Mouse (Mus musculus): ENCODE data around the gene Deup1.

Gene Deup1

DNA sequence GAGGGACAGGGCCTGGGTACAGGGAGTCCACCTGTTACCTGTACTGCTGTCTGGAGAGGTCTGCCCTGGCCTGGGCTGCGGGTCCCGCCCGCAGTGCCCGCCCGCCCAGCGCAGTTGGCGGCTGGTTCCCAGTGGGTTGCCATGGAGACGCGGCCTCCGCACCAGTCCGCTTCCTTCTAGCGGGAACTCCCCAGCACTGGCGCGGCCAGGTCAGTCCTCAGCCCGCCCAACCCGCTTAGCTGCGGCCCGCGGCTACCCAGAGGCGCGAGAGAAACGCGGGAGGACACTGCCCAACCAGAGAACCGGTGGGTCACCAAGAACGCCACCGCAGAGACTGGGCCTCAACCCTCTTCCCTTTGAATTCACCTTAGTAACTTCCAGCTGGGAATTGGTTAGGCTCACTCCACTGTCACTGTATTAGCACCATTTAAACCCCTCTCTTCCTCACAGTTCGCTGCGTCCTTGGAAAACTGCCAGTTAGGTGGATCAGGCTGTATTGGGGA is at the start of gene Deup1:
Gene Deup1, minus strand, starts transcription at position 149 of the 503 bp plus-strand sequence.
- no peak for DNase-seq (ENCODE audit: low read depth in 2 of 2, low spot score in 2 of 2)

DNA sequence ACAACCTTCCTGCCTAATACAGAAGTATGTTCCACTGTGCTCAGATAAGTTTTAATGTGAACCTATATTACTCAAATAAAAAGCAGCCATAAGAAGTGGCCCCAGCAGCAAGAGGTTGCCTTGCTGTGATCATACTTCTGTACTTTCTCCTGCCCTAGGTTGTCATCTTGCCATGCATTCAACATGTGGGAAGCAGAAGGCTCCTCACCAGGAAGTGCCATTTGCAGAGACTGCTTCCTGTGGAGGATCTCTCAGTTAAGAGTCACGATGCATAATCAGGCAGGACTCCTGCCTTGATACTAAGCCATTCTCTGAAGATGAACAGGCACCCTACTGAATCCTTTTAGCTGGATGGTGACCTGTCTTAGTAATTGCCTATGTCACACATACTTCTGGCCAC is 44.5 kb upstream of the Deup1 start:
- no peak for DNase-seq (ENCODE audit: low read depth in 2 of 2, low spot score in 2 of 2)

DNA sequence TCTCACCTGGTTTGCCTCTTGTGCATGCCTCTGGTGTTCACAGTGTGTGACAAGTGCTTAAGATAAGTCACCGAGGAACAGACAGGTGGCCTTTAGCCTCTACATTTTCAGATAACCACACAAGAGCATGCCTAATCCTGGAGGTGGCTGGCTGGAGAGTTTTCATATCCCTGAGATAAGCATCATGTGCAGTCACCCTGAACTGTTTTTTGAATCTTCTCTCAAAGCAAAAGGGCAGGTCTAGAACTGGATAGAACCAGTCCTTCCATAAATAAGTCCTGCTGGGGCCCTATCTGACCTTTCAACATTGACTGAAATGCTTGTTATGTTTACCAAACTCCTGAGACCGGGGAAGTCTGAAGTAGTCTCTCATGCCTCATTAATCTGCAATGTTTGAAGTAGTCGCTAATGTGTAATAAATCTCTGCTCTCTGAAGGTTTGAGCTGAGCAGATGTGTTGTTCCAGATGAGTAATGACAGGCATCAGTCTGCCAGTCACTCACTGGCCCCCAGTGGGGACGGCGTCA is 42.3 kb upstream of the Deup1 start:
- no peak for DNase-seq (ENCODE audit: low read depth in 2 of 2, low spot score in 2 of 2)

DNA sequence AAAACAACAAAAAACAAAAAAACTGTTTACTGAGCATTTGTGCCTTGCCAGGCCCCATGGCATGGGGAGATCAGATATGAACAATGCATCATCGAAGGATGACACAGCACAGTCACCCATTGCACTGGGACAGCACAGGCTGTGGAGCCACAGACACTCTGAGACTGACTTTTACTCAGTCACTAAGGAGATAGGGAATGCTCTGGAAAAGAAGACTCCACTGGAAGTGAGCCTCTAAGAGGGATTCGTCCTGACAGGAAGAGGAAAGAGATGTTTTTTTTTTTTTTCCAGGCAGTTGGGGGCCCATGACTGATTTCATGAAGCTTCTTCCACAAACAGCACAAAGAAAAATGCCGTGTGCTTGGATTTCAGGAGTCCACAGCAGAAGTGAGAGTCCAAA is 41.7 kb upstream of the Deup1 start:
- DNase-seq (ENCODE audit: low read depth in 2 of 2, low spot score in 2 of 2) = no peak

DNA sequence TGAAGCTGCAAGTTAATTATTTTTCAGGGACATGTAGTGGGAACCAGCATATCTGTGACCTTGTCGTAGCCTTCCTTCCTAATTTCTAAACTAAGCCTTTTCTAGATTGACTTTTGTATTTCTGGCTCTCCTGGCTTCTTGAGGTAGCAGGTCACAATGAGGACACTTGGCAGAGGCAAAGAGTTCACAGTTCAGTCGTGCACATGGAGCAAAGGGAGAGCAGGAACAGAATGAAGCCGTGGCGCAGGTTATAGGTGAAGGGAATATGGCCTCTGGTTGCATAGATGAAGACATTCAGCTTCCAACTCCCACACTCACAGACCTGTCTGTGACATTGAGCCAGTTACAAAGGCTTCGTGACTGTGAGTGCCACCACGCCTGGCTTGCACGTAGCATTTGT is 36.9 kb upstream of the Deup1 start:
- DNase-seq (ENCODE audit: low read depth in 2 of 2, low spot score in 2 of 2) = no peak

DNA sequence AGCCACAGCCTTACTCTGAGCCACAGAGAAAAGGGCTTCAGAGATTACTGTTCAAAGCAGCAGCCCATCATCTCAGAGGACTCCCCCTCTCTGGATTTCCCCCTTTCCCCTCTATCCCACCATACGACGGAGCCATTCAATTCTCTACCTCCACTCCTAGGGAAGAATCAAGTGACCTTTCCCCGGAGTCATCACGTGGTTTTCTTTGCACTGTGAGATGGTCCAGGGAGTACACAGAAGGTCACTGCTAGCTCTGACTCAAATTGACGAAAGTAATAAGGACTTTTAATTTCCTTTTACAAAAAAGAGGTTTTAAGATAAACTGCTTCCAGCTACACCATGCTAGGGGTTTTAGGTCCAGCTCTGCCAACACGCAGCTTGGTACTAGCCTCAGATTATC is 31.3 kb upstream of the Deup1 start:
- DNase-seq (ENCODE audit: low read depth in 2 of 2, low spot score in 2 of 2) = no peak

DNA sequence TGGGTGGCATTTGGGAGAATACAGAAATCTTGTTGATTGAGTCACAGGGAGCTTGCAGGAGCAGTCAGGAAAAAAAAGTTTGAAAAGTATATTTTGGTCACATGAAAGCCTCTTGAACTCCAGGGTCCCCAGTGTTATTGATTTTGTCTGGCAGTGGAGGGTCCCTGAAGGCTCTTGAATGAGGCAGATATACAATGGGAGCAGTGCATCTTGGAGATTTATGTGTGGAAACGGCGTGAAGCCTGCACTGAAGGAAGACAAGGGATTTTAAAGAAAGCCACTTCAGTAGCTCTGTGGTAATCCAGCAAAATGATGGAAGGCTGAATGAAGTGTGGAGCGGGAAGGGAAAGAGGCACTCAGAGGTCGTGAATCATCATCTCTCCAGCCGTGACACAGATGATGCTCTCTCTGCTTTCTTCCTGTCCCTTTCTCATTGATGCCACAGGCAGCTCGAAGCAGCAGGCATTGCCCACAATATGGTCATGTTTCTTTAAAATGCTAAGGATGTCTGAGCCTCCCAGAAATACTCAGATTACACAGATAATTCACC is 30.6 kb upstream of the Deup1 start:
- DNase-seq (ENCODE audit: low read depth in 2 of 2, low spot score in 2 of 2) = no peak

DNA sequence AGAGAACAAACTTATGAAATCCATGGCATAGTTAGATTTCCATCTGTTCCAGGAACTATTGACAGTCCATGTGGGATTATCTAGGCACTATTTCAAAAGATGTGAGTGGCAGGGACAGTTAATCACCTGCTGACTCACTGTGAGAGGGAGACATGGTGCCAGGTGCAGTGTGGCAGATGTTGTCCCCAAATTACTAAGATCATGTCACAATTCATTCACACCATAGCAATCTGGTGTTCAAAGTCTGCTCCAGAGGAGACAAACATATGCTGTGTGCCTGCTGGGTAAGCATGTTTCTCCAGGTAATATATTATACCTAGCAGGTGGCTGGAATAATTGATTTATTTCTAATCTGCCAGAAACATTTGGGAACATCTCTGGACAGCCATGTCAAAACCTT is 25.3 kb upstream of the Deup1 start:
- no peak for DNase-seq (ENCODE audit: low read depth in 2 of 2, low spot score in 2 of 2)

DNA sequence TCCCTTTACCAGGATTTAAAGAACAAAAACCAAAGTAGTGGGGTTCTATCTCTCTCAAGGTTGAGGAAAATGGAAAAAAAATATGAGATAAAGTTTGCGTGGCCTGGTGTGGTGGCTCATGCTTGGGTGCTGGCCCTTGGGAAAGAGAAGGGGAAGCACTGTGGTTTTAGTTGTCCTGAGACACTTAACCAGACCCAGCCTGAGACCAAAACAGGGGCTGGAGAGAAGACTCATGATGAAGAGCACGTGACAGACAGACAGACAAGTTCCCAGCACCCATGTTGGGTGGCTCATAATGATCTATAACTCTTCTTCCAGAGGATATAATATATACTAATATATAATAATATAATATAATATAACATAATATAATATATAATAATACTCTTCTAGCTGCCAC is 22.2 kb upstream of the Deup1 start:
- DNase-seq (ENCODE audit: low read depth in 2 of 2, low spot score in 2 of 2) = no peak

DNA sequence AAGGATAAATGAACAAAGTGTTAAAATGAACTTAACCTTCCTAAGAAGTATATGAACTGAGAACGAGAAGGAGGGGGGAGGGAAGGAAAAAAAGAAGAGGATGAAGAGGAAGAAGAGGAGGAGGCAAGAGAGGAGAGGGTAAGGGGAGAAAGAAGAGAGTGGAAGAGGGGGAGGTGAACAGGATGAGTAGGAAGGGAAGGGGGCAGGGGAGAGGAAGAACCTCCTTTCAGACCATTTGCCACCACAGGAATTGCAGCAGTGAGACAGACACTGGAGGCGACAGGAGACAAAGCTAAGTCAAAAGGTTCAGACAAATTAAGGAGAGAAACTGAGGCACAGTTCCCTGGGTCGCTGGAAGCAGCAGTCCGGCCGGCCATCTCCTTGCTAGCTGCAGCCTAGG is 349 bp downstream of the Deup1 start:
- DNase-seq (ENCODE audit: low read depth in 2 of 2, low spot score in 2 of 2) = no peak

DNA sequence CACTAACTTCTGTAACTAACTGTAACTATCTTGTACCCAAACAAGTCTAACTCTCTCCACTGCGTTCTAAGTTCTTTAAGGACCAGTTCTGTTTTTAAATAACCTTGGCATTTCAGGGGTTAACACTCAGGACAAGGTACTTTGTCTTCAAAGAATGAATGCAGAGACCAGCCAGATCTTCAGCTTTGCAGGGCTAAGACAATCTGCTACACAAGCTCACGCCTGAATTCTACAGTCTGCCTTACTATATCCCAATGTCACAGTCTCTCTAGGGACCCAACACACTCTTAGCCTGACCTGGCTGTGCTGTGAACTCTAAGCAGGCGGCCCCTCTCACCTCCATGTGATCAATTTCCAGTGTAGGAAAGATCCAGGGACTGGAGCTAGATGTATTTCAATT is 3.0 kb downstream of the Deup1 start:
- DNase-seq (ENCODE audit: low read depth in 2 of 2, low spot score in 2 of 2) = no peak

DNA sequence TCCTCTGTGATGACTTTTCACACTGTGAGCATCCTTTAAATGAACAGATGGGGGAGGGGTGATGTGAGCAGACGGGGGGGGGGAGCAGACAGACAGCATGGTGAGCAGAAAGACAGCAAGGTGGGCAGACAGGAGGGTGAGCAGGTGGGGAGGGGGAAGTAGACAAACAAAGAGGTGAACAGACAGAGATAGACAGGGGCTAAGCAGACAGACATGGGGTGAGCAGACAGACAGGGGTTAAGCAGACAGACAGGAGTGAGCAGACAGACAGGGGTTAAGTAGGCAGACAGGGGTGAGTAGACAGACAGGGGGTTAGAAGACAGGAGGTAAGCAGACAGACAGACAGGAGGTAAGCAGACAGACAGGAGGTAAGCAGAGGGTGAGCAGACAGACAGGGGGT is 8.0 kb downstream of the Deup1 start:
- DNase-seq (ENCODE audit: low read depth in 2 of 2, low spot score in 2 of 2) = no peak

DNA sequence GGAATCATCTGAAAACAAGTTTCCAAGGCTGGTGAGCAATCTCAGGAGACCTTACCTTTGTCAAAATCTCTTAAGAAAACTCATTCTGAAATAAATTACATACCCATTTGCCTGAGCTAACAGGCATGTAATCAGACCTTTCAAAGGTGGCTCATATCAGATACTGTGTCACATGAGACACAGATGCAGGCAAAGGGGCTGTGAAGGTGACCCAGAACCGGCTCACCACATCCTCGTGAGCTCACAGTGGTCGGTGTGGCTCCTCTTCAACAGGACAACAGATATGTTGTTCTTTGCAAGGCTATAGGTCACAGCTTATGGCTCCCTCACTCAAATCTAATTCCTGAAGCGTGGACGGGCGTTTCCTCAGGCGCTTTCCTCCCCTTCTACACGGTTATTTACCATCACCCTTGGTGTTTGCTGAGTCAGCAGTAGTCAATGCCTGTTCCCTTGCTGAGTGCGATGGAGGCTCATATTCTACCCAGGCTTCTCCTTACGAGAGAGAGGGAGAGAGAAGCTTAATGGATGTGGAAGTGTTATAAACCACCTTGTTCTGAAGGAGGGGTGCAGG is 8.6 kb downstream of the Deup1 start:
- no peak for DNase-seq (ENCODE audit: low read depth in 2 of 2, low spot score in 2 of 2)

DNA sequence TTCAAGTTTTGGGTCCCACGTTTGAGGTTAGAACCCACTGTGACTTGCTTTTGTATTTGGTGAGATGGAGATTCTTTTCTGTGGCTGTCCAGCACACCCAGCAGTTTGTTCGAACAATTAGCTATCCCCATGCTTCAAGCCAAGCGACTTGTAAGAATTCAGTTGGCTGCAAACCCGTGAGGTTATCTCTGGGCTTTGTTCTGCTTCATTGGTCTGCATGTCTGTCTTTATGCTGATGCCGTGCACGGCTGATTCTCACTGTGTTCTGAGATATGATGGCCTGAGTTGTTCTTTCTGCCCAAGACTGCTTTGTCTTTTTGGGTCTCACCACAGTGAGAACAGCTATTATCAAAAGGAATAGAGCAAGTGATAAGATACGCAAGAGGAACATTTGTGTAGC is 10.7 kb downstream of the Deup1 start:
- DNase-seq (ENCODE audit: low read depth in 2 of 2, low spot score in 2 of 2) = no peak

DNA sequence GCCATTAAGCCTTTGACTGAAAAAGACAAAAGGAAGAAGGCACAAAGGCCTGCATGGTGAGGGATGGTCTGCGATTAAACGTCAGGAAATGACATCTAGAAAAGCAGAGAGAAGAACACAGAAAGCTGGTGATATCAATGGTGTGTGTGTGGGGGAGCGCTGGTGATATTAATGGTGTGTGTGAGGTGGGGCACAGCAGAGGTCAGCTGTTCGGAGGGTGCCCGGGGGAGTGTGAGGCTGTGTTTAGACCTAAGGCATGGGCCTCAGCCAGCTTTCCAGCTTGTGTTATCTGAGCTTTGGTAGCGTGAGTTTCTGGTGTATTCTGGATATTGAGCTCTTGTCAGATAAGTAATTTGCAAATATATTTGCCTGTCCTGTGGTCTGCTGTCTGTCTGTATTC is 11.3 kb downstream of the Deup1 start:
- DNase-seq (ENCODE audit: low read depth in 2 of 2, low spot score in 2 of 2) = no peak

DNA sequence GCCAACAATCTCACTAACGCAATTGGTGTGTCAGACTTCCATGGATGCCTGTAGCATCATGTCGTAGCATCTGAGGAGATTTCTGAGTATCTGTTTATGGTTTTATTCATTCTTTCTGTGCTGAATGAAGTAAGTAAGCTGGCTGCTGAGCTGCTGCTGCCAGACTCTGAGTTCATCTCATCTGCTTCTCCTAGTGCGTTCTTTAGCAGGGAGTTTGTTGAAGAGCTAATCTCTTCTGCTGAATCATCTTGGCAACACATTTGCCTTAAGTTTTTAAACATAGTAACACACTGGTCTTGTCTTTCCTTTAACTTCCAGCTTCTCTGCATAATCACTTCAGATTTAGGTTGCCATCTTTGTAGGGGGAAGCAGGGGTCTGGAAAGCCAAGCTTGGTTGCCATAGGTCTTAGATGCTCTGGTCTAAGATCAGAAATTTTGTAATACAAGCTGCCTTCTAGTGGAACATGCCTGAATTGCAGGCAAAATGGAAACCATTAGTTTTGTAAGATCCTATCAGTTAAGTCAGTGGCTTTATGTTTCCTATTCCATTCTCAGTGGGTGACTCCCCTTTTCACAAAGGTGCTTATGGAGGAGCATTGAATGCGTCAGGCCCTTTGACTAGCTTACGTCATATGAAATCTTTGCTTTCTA is 18.3 kb downstream of the Deup1 start:
- DNase-seq (ENCODE audit: low read depth in 2 of 2, low spot score in 2 of 2) = no peak

DNA sequence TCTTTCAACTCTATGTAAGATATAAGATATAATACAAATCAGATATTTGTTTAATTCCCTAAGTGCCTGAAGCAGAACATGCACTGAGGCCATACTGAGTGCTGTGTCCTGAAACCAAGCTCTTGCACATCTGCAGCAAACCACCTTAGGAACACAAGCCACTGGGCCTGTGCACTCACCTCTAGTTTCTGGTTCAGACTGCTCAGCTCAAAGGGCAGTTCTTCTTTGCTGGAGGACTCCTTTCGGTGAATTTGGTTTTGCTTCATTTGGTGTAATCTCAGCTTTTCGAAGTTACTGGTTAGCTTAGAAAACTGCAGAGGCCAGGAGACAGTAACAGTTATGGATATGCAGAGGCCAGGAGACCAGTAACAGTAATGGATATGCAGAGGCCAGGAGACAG is 20.1 kb downstream of the Deup1 start:
- no peak for DNase-seq (ENCODE audit: low read depth in 2 of 2, low spot score in 2 of 2)

DNA sequence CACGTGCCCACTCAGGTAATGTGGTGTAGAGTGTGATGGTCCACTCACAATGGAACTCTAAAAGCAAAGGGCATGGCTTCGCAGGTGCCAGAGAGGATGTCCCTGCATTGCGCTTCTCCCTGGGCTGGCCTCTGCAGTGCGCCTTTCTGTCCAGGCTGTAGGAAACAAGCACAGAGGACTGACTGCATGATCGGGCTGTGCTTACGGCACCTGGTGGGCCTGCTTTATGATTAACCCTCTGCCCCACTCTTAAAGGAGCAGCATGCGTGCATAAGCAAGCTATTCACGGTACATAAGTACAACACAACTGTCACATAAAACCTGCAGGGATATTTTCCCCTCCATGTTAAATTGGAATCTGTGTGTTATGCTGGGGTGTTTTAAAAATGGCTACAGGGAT is 24.6 kb downstream of the Deup1 start:
- DNase-seq (ENCODE audit: low read depth in 2 of 2, low spot score in 2 of 2) = no peak

DNA sequence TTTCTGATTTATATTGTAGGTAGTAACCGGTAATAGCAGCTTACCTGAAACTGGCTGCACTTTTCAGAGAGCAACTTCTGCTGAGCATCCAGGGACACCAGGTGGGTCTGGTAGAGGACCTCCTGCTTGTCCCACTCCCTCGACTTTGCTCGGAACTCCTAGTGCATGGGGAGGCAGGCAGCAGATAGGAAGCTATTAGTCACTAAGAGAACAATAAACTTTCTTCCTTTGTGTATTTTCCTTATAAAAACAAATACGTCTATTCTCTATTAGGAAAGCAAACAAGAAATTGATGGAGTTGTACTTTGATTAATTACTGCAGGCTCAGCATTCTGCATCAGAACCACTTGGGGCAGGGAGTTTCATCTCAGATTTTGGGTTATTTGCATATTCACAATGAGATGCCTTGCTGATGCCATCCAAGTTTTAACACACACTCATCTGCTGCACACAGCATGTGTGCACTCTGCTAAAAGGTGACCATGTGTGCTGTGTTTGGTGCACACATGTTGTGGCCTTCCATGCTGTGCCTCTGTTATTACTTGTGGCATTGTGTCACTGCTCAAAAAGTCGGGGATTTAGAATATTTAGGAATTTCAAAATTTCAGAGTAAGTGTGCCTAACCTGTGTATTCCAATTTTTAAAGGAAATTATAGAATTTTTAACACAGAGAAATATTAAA is 26.7 kb downstream of the Deup1 start:
- no peak for DNase-seq (ENCODE audit: low read depth in 2 of 2, low spot score in 2 of 2)

DNA sequence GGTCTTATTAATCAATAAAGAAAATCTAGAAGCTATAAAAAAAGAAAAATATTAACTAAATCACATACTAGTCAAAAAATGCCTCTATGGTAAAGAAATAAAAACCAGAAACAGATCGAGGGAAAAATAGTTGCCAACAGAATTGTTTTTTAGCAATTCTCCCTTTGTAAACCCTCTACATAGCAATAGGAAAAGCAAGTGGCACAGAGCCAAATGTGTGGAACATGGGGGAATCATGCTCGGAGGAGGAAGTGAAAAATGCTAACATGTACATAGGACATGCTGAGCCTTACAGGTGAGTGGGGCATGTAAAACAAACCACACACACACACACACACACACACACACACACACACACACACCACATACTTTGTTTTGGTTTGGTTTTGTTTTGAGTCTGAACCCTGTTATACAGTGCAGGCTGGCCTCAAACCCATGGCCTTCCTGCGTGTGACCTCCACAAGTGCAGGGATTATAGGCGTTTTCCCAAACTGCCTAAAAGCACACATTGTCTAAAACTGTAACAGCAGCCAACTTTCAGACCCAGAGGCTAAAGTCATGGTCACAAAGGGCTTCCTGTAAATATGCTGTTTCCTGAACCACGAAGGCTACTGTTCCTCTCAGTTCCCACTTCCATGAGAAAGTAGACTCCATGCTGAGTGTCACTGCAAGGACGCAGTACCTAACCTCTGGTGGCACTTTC is 27.4 kb downstream of the Deup1 start:
- DNase-seq (ENCODE audit: low read depth in 2 of 2, low spot score in 2 of 2) = no peak

DNA sequence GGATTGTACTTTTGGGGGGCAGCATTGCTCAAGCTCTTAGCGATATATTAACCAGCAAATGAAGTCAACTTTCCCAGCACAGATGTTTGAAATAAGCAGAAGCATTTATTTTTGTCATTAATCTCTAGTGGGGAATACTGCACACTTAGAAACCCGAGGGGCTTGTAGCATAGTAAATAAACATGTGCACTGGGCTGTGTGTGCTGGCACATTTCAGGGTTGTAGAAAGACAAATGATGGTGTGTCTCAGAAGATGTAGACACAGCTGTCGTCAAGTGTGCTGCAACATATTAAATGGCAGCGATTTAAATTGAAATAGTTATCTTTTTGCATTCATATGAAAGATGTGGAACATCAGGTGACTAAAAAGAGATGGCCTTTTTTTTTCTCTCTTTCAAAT is 31.1 kb downstream of the Deup1 start:
- DNase-seq (ENCODE audit: low read depth in 2 of 2, low spot score in 2 of 2) = no peak

DNA sequence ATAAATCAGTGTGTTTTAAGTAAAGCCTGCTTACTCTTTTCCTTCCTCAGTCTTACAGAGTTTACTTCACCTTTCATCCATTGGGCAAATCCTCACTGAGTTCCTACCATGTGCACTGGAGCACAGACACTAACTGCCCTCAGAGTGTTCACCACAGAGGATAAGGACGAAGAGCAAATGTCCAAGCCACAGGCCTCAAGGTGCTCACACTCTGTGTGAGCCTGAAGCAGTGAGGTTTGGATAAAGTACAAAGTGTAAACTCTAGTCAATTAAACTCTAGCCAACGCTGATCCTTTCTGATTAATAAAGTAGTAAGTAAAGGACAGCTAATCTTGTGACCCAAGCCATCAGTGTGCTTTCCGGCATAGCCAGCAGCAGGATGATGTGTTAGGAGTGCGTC is 33.6 kb downstream of the Deup1 start:
- no peak for DNase-seq (ENCODE audit: low read depth in 2 of 2, low spot score in 2 of 2)
